Mouse (Mus musculus): ENCODE results near the gene Oaz2. TPM values are rescaled to one million over a fixed set of nuclear protein-coding genes. Genes with fewer than 3 reads are reported as not detected.
"Not testable (repeated sequence)": the region's sequence is repeated elsewhere in the genome, so short reads cannot be mapped to it uniquely, and the experiment has no call there.

The Oaz2 gene
- total RNA-seq, 2 experiments from 2014 or later: 131 to 132 TPM

DNA sequence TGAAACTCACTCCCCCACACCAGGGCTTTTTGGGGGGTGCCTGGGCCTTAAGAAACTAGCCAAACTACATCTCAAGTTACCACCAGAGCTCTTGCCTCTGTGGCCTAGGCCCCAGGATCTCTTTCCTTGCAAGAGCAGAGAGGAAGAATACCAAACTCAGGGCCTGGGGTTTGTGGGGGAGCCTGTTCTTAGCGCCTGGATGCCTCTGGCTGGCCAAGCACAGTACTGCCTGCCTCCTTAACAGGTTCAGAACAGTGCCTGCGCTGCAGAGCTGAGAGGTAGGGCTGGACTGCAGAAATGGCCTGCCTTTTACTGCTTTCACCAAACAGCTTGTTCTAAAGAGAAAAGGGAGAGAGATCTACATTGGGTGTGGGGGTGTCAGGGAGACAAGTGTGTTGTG lies 22.1 kb downstream of the Oaz2 start:
- DNase-seq (ENCODE audit: low spot score in 2 of 2): not testable (repeated sequence)

GRCm38 (mm10) chr9:65692466-65692865 lies 24.7 kb downstream of the Oaz2 start:
- no peak for DNase-seq (ENCODE audit: low spot score in 2 of 2)

GRCm38 (mm10) chr9:65692959-65693603 lies 25.3 kb downstream of the Oaz2 start:
- no peak for DNase-seq (ENCODE audit: low spot score in 2 of 2)

GRCm38 (mm10) chr9:65695646-65696045 lies 27.8 kb downstream of the Oaz2 start:
- no peak for DNase-seq (ENCODE audit: low spot score in 2 of 2)

GRCm38 (mm10) chr9:65696337-65696736 lies 28.5 kb downstream of the Oaz2 start:
- no peak for DNase-seq (ENCODE audit: low spot score in 2 of 2)

GRCm38 (mm10) chr9:65697356-65697755 lies 29.6 kb downstream of the Oaz2 start:
- DNase-seq (ENCODE audit: low spot score in 2 of 2): no peak

GRCm38 (mm10) chr9:65697992-65698391 lies 30.2 kb downstream of the Oaz2 start:
- no peak for DNase-seq (ENCODE audit: low spot score in 2 of 2)

GRCm38 (mm10) chr9:65700504-65700903 lies 32.7 kb downstream of the Oaz2 start:
- no peak for DNase-seq (ENCODE audit: low spot score in 2 of 2)

- no peak for DNase-seq (ENCODE audit: low spot score in 2 of 2)
These were observed 34.5 kb downstream of the Oaz2 start for GRCm38 (mm10) chr9:65702286-65702685.

DNA sequence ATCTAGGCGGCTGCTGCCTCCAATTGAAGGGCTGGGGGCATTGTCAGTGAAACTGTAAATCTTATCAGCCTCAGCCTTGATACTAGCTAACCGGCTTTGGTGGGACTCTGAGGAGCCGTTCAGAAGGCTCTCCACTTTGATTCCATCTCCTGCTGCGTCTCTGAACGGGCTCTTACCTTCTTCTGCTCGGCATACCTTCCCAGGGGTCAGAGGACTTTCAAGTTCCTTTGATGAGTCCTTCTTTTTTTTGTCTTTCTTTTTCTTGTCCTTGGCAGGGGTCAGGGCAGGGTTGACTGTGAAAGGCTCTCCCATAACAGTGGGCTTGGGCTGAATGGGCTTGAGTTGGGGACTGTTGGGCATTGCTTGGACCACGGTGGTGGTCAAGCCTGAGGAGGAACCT lies 35.4 kb downstream of the Oaz2 start:
- no peak for DNase-seq (ENCODE audit: low spot score in 2 of 2)

- DNase-seq (ENCODE audit: low spot score in 2 of 2): no peak
These were observed 36.3 kb downstream of the Oaz2 start for GRCm38 (mm10) chr9:65703926-65704595.

DNA sequence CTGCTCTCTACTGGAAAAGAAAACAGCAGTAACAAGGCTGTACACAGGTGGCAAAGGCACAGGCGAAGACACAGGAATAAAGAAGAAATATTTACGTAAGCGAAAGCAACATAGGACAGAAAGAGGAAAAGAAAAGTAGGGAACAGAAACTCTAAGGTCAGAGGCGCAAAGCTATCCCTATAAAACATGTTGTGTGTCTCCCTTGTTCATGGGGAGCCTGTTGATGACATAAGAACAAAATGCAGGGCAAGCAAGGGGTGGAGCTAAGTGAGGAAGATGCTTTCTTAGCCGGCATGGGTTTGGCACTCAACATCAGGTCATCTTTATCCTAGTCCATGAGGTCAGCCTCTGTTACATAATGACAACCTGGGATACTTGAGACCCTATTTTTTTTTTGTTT lies 50.4 kb downstream of the Oaz2 start:
- DNase-seq (ENCODE audit: low spot score in 2 of 2): no peak

- no peak for DNase-seq (ENCODE audit: low spot score in 2 of 2)
These were observed 53.4 kb downstream of the Oaz2 start for GRCm38 (mm10) chr9:65721161-65721566.

GRCm38 (mm10) chr9:65724471-65725290 lies 56.9 kb downstream of the Oaz2 start:
- no peak for DNase-seq (ENCODE audit: low spot score in 2 of 2)

GRCm38 (mm10) chr9:65725291-65725622 lies 57.5 kb downstream of the Oaz2 start:
- no peak for DNase-seq (ENCODE audit: low spot score in 2 of 2)

DNA sequence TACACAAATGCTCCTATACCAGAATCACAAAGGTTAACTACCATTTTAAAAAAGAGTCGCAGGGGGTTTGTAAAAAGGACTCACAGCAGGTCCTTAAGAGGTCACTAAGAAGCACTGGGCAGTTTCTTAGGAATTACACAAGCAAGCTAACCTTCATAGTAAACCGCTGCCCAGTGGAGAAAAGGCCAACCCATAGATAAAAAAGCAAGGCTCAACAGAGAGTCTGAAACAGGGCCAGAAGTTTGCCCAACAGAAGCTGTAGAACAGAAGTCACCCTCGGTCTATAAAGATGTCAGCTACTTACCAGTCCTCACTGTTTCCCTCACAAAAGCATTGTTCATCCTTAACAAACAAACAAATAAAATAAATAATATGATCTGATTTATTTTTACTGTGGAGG lies 58.6 kb downstream of the Oaz2 start:
- DNase-seq (ENCODE audit: low spot score in 2 of 2): no peak

DNA sequence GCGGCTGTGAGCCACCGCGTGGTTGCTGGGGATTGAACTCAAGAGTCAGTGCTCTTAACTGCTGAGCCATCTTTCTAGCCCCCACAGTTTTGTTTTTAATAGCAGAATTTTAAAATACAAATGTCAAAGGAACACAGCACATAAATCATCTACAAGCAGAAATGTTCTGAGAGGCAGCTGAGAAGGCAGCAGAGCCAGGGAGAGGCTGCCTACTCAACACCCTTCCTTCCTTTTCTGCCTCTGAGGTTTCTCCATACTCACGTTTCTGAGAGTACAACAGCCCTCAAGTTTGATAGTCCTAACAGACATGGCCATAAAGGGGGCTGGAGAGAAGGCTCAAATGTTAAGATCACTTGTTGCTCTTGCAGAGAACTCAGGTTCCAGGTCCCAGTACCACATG lies 59.7 kb downstream of the Oaz2 start:
- DNase-seq (ENCODE audit: low spot score in 2 of 2): no peak

- DNase-seq (ENCODE audit: low spot score in 2 of 2): no peak
These were observed 60.8 kb downstream of the Oaz2 start for GRCm38 (mm10) chr9:65728588-65728987.

- no peak for DNase-seq (ENCODE audit: low spot score in 2 of 2)
These were observed 67.1 kb downstream of the Oaz2 start for GRCm38 (mm10) chr9:65734931-65735330.
